Mouse (Mus musculus): ENCODE measurements around the gene Tmcc3. TPM values are rescaled to one million over a fixed set of nuclear protein-coding genes. Genes with fewer than 3 reads are reported as not detected.

Tmcc3 gene
- total RNA-seq, 2 experiments from 2014 or later, result 0.34 to 0.38 TPM

Other genes with a start within 250 kb of the Tmcc3 start
- 0.38 and 3.6 TPM in 2 replicates for gene Nr2c1, start 163.9 kb upstream of the Tmcc3 start, total RNA-seq (2015; ENCODE audit: low replicate concordance)
- gene Nr2c1, start 163.9 kb upstream of the Tmcc3 start, total RNA-seq (2017; ENCODE audit: low replicate concordance), result 1.1 and 2.8 TPM in 2 replicates
- gene Ndufa12, start 113.2 kb upstream of the Tmcc3 start, total RNA-seq (2015; ENCODE audit: low replicate concordance), result 15.9 and 21.9 TPM in 2 replicates
- 31.1 and 65.5 TPM in 2 replicates for gene Ndufa12, start 113.2 kb upstream of the Tmcc3 start, total RNA-seq (2017; ENCODE audit: low replicate concordance)
- not detected in 2 replicates for gene Gm4792, start 13.2 kb upstream of the Tmcc3 start, total RNA-seq (2015; ENCODE audit: low replicate concordance)
- not detected in 2 replicates for gene Gm4792, start 13.2 kb upstream of the Tmcc3 start, total RNA-seq (2017; ENCODE audit: low replicate concordance)

Measured in erythroblast, adult 5-6 weeks (primary cell).